Mouse (Mus musculus) layer of hippocampus, postnatal 14 days (tissue): ENCODE results near the gene Zfp512b. TPM values are rescaled to one million over a fixed set of nuclear protein-coding genes. Genes with fewer than 3 reads are reported as not detected.
A peak's percentile ranks its signal among the peaks of the same experiment; 100 is the strongest.

Experiments
- DNase-seq, 2 experiments: peaks; one replicate each; pipeline ENCODE4 v3.0.0; 2021 to 2022; ENCODE audit warnings: low spot score in 2 of 2, mixed read lengths in 1 of 2
- total RNA-seq, 2 experiments: library from RNA; stranded (reverse); gene quantifications; 2 replicates each; pipeline ENCODE4 v1.2.3; 2021

Zfp512b gene
- total RNA-seq, 2 experiments from 2014 or later: 108 to 116 TPM

DNA sequence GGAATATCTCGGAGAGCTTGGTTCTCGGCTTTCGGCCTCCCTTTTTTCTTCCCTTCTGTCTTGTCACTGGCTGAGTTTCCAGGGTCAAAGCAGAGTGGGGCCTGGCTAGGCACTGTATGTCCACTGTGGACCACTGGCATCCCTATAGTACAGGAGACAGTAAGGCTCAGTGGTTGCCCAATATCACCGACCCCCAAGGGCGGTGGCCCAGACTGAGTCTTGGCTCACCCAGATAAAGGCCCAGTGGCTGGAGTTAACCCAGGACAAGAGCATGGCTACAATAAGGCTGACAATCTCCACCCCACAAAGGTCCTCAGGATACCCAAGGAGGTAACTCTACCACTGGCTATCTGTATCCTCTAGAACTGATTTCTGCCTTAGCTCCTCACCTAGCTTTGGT lies 2.1 kb downstream of the Zfp512b start:
- no peak for DNase-seq

- peak in 1 of 2 experiments; percentile 1 for DNase-seq
Measured at GRCm38 (mm10) chr2:181589732-181590105, 2.9 kb downstream of the Zfp512b start.

DNA sequence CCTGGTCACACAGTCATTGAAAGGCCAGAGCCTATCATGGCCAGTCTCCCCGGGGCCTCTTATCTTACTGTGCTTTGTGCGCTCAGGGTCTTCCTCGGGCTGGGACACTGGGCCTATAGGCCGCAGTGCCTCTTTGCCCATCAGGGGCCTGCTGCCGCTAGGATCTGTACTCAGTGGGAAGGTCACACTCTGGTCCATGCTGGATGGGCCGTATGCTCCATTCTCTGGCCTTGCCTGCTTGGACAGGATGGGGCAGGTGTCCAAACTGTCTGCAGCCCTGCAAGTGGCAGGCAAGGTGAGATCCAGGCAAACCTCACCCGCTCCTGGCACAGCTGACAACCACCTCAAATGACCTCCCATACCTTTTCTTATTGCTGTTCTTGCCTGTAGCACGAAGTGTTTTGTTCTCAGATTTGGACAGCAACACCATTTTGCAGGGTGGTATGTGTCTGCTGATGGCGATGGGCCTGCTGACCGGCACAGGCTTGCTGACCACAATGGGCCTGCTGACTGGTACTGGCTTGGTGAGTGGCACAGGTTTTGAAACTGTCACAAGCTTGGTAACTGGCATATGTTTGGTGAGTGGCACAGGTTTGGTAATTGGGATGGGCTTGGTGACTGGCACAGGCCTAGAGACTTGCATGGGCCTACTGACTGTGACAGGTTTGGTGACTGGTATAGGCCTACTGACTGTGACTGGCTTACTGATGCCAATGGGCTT lies 3.4 kb downstream of the Zfp512b start:
- DNase-seq: no peak

- peak in 1 of 2 experiments; percentile 2 for DNase-seq
Measured at GRCm38 (mm10) chr2:181588229-181588780, 4.3 kb downstream of the Zfp512b start.

DNA sequence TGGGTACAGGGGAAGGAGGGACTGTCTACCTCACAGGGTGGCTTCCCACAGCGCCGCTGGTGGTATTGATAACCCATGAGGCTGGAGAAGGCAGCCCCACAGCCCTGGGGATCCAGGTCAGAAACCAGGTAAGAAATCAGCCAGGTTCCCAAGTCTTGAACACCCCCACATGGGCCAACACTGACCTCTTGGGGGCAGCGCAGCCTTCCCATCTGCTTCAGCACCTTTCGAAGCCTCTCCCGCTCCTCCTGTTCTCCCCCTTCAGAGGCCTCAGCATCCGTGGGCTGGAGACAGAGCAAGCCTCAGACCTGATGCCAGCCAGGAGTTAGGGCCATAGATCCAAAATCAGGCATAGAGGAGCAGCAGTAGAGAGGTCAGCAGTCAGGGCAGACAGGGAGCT lies 4.8 kb downstream of the Zfp512b start:
- DNase-seq: peak in 1 of 2 experiments; percentile 2

DNA sequence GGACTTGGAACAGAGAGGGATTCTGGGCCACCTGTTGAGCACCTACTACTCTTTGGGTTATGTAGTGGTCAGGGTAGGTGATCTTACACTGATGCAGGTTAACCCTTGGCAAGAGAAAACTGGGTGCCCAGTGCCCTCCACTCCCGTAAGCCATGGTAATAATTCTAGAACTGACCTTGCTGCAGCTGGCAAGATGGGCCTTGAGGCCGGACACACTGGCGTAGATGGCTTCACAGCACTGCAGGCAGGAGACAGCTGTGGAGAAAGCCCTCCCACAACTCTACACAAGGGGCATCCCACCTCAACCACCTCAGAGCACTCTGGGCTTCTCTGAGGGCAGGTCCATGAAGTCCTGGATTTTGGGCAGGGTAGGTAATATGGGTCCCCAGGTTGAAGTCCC lies 6.5 kb downstream of the Zfp512b start:
- no peak for DNase-seq

DNA sequence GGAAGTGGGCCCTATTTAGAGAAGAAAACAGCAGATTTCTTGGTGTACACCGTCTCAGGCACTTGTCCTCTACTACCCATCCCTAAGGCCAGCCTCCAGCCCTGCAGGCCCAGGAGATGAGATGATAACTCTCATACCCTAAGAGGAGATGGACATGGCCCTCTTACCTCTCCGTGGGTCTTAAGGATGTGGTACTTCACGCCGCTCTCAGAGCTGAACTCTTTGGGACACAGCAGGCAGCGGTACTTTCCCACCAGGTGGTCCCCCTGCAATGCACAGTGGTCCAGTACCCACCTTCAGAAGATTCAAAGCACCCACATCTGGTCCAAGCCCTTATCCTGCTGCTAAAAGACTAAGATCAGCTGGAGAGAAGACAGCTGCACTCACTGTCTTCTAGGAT lies 7.1 kb downstream of the Zfp512b start:
- no peak for DNase-seq

- no peak for DNase-seq
Measured at GRCm38 (mm10) chr2:181584411-181584942, 8.1 kb downstream of the Zfp512b start, which contains the start of gene Uckl1. Gene Uckl1 (minus strand): TSS chr2:181584892.

DNA sequence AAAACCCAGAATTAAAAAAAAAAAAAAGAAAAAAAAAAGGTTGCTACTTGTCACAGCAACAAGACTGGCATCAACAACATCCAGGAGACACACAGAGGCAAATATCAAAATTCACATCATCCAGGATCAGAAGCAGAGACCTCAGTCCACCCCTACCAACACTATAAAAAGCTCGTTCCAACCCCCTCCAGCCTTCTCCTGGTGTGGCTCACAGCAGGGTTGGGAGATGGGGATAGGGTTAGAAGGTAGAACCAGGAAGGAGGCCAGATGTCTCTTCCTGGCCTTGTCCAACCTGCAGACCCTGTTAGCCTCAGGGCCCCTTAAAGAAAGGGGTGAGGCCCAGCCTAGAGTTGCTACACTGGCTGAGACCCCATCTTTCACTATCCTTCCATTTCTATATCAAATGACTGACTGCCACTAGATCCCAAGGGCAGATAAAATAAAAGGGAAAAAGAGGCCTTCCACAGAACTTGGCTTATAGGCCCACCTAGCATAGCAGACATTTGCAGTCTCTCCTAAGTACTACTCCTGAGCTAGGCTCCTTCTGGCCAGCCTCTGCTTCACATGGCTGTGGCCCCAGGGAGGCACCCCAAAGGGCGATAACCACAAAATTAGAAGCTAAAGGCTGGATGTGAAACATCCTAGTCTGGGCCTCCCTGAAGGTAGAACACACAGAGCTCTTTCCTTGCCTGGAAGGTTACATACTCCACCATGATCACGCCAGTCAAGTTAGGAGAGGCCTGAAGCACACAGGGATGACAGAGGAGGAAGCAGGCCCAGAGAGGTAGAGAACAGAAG lies 8.9 kb downstream of the Zfp512b start:
- no peak for DNase-seq

GRCm38 (mm10) chr2:181582939-181583338 lies 9.7 kb downstream of the Zfp512b start:
- no peak for DNase-seq

GRCm38 (mm10) chr2:181582358-181582757 lies 10.2 kb downstream of the Zfp512b start:
- DNase-seq: peak in 1 of 2 experiments; percentile 11

- DNase-seq: peak; percentile 83 to 88
Measured at GRCm38 (mm10) chr2:181581402-181582120, 11.0 kb downstream of the Zfp512b start.

DNA sequence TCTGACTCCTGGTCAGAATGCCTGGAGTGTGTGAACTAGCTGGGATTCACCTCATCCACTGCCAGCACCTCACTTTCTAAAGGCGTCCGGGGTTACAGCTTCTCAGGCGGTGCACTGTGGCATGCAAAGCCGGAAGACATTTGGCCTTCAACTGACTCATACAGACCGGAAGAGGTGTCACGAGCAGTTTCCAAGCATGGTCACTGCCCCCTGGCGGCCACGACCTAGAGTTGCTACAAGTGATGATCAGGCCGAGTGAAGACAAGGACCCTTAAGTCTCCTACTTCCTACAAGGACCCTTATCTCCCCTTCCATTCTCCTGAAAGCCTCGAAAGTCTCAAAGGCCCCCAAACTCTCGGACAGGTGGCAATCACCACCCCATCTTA lies 11.6 kb downstream of the Zfp512b start:
- DNase-seq: peak; percentile 69 to 79

DNA sequence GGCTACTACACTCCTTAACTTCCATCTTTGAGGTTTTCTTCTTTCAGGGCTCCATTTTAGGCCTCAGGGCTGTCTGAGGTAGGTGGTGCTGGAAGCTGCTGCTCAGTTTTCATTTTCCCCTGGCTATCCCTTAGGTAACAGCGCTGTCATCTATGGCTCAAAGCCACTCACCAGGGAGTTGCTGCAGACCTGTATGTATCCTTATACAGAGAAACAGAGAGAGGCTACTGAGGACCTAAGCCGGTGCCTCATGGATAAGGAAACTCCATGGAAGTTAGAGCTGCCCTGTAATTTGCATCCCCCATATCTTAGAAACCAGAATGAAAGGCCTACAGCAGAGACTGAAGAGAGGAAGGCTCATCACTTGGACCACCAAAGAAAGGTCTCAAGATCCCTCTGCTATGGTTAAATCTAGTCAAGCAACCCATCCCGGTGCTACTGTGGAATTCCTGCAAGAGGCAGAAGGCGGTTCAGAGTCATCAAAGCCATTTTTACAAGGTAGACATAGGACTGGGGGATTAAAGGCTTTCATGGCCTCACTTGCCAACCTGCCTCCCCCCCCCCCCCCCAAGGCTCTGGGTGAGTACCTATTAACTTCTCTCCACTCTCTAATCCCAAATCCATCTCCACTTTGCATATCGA lies 12.4 kb downstream of the Zfp512b start:
- DNase-seq: no peak

- no peak for DNase-seq
Measured at GRCm38 (mm10) chr2:181579681-181580080, 12.9 kb downstream of the Zfp512b start.

GRCm38 (mm10) chr2:181578790-181579618 lies 13.6 kb downstream of the Zfp512b start:
- DNase-seq: no peak

GRCm38 (mm10) chr2:181577981-181578581 lies 14.5 kb downstream of the Zfp512b start:
- no peak for DNase-seq

DNA sequence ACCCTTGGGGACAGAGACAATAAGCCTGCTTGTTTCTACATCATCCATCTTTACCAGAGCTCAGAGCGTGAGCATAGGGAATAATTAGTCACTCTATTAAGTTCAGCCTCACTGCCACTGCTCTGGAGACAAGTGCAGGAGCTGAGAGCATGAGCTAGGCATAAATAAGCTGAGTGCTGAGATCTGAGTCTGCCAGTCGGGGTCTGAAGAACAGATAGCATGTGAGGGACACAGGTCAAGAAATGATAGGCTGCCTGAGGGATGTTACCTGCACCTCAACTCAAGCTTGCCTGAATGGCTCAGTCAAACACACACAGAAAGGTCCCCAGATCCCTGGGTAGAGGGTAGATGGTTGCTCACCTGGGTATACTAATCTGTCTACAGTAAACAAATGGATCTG lies 15.5 kb downstream of the Zfp512b start:
- DNase-seq: no peak

DNA sequence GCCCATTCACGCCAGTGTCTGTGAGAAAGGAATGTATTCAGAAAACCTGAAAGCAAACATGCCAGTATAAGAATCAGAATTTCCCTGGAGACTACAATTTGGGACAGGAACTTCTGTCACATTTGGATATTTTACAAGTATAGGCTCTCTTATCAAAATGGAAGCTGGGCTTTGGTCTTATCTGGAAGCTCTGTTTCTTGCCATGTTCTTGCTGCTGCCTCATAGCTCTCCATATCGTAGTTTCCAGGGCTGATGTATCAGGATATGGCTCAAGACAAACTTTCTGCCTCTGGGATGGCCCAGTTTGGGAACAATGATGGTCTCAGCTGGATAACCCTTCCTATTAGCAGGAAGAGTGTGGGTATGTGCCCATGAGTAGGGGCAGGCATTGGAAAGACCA lies 16.0 kb downstream of the Zfp512b start:
- no peak for DNase-seq
